Mouse (Mus musculus) G1E (cell line): ENCODE data around the gene Crhr2.

Source experiments
- CTCF ChIP-seq: IDR thresholded peaks from 2 replicates; pipeline ENCODE4 v1.5.1; 2012; ENCODE audit warnings: low read depth, low read length, inconsistent platforms, mixed read lengths
- GATA1 ChIP-seq: IDR thresholded peaks from 2 replicates; pipeline ENCODE4 v1.6.1; 2012; ENCODE audit warnings: borderline replicate concordance, low read length, inconsistent platforms, mixed read lengths

DNA sequence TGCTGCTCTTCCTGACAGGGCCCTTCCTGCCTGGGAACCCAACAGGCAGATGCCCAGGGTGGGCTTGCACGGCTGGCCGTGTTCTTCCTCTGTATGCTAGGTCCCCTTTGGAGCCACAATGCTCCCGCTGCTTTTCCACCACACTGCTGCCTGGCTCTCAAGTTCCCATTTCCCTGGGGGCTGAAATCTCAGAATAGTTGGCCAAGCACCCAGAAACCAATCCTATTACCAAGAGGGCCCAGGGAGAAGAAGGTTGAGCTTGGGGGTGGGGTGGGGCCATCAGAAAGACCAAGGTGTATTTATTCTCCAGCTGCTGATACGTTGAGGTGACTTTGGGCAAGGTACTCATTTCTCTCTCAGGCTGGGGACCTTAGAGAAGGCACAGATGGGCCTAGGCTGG, 1.5 kb downstream of the Crhr2 start:
- TF ChIP-seq CTCF (no peak), GATA1 (no peak)
